Mouse (Mus musculus) embryonic facial prominence, embryonic 10.5 days (tissue): ENCODE data around the gene Cfap299. TPM values are rescaled to one million over a fixed set of nuclear protein-coding genes. Genes with fewer than 3 reads are reported as not detected.

Experiments used
- DNase-seq: peaks from one replicate; pipeline ENCODE4 v3.0.0-alpha.2; 2017; ENCODE audit warnings: low spot score
- H3K27ac ChIP-seq: fragments of 300-500 bp; sonication (generic); replicated peaks from 2 replicates; pipeline ENCODE4 v1.5.1; 2016; ENCODE audit warnings: mild to moderate bottlenecking
- H3K27me3 ChIP-seq: fragments of 300-500 bp; sonication (generic); replicated peaks from 2 replicates; pipeline ENCODE4 v1.6.1; 2016; ENCODE audit warnings: low read depth, mild to moderate bottlenecking; ENCODE audit not compliant: poor library complexity, severe bottlenecking
- H3K36me3 ChIP-seq: fragments of 300-500 bp; sonication (generic); replicated peaks from 2 replicates; pipeline ENCODE4 v1.6.1; 2016; ENCODE audit warnings: mild to moderate bottlenecking, moderate library complexity
- H3K4me1 ChIP-seq: fragments of 300-500 bp; sonication (generic); 2 replicates; pipeline ENCODE4 v1.6.1; 2016
- H3K4me3 ChIP-seq: fragments of 300-500 bp; sonication (generic); 2 replicates; pipeline ENCODE4 v1.5.1; 2016; ENCODE audit warnings: mild to moderate bottlenecking, moderate library complexity
- H3K9me3 ChIP-seq: fragments of 300-500 bp; sonication (generic); 2 replicates; pipeline ENCODE4 v1.6.1; 2016; ENCODE audit warnings: mild to moderate bottlenecking
- WGBS: fragments of 180-500 bp; shearing (Covaris S2); methylation state at CpG from one replicate; pipeline ENCODE4 v1.1.7; 2016; 5-methylcytosine and 5-hydroxymethylcytosine counted together
- polyA plus RNA-seq: library from polyadenylated mRNA; unstranded; fragments of >200 nt; fragmentation: Nextera tagmentation; extraction: Ambion mirVana; gene quantifications from 2 replicates; pipeline ENCODE4 v1.2.1, GENCODE M21; 2016

The Cfap299 gene
- polyA plus RNA-seq, 1 experiment from 2014 or later: 0.26 TPM

DNA sequence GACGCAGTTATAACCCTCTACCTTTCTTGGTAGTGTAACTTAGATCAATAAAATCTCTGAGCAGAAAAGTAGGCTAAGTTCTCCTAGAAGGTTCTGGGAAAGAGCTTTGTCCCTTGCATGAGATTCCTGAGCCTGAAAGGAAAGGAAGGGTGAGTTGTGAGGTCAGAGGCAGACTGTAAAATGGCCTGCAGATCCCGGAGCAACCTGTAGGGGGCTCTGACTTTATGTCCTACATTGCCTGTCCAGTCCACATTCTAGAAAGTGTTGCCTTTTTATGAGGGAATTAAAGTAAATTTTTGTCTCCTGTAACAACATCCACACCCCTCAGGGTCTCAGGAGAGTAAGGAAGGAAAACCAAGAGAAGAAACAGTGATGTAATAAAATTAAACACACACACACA, 81.0 kb downstream of the Cfap299 start:
- peak; percentile 31 for DNase-seq

DNA sequence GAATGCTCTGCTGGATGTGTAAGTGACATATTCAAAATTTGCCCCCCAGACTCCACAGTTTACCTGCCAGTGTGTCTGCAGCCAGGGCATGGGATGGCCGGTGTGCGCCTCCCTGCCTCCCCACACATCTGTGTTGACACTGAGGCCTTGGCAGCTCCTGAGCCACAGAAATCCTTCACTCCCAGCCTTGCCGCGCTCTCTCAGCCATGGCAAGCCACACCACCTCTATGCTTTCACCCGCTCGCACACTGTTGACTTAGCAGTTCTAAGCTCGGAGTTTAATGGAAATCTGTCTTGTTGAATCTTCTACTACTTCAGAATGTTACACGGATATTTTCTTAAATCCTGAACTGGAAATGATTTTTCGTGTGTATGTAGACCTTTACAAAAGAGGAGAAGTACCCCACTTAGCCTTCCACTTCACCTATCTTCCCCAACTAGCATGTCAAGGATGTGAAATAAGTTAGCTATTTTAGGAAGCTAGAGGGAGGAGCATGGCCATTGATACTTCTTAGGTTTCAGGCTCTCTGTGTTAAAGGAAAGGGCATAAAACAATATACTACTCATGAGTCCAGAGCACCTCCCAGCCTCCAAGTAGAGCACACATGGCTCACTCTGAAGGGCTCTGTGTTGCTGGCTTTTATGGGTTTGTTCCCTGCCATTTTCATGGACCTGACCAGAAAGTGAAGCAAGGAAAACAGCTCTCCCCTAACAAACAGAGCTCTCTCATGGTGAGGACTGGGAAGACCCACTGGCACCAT, 87.5 kb downstream of the Cfap299 start:
- Histone ChIP-seq H3K4me3 (no peak overlapping the region), H3K27me3 (no peaks in the 10 kb centered on the region), H3K36me3 (no peaks in the 10 kb centered on the region), H3K9me3 (no peaks in the 10 kb centered on the region), H3K4me1 (no peaks in the 10 kb centered on the region), H3K27ac (no peak overlapping the region)
- WGBS: 88% methylated on average over 9 of the region's 9 CpGs
- no peak for DNase-seq

More for the DNA sequence above, 81.0 kb downstream of the Cfap299 start:
- H3K27ac ChIP-seq: no peak overlapping the region
- H3K27me3 ChIP-seq: no peaks in the 10 kb centered on the region
- no peaks in the 10 kb centered on the region for H3K4me1 ChIP-seq
- H3K9me3 ChIP-seq: no peaks in the 10 kb centered on the region
- H3K36me3 ChIP-seq: no peaks in the 10 kb centered on the region
- H3K4me3 ChIP-seq: no peak overlapping the region
- 78% methylated on average over 2 of the region's 2 CpGs for WGBS

DNA sequence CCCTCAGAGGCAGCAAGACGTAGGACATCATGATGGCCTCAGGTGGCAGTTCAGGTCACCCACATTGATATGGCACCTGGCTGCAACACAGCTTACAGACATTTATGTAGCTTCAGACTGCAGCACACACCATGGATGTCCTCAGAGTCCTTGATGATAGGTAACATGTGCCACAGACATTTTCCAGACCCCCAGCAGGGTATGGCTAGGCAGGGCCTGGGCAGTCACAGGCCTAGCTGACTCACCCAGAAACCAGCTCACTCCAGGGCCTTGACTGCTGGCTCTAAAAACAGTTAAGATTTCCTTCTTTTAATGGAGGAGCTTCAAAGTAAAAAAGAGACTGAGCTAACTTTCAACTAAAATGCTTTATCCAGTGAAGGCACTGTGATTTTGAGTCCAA, 95.9 kb downstream of the Cfap299 start:
- WGBS: 86% methylated on average over 1 of the region's 1 CpGs
- no peak overlapping the region for H3K27ac ChIP-seq
- H3K4me3 ChIP-seq: no peak overlapping the region
- H3K27me3 ChIP-seq: no peaks in the 10 kb centered on the region
- no peaks in the 10 kb centered on the region for H3K4me1 ChIP-seq
- DNase-seq: no peak
- H3K9me3 ChIP-seq: no peaks in the 10 kb centered on the region
- no peaks in the 10 kb centered on the region for H3K36me3 ChIP-seq

DNA sequence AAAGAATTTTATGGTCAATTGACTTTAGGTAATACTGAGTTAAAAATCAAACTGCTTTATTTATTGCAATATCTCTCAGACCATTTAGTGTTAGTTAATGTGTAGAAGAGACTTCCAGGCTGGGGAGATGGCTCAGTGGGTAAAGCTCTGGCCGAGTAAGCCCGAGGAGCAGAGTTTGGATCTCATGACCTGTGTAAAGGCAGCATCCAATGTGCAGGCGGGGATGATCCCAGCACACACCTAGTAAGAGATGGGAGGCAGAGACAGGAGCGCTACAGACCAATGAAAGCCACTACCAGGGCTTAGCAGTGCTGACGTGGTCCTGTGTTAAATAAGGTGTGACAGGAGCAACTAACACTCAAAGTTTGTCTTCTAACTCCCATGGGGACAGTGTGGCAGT, 97.0 kb downstream of the Cfap299 start:
- no peak for DNase-seq
- H3K9me3 ChIP-seq: no peaks in the 10 kb centered on the region
- H3K36me3 ChIP-seq: no peaks in the 10 kb centered on the region
- H3K27ac ChIP-seq: no peak overlapping the region
- 89% methylated on average over 5 of the region's 5 CpGs for WGBS
- no peaks in the 10 kb centered on the region for H3K27me3 ChIP-seq
- no peaks in the 10 kb centered on the region for H3K4me1 ChIP-seq
- H3K4me3 ChIP-seq: no peak overlapping the region

DNA sequence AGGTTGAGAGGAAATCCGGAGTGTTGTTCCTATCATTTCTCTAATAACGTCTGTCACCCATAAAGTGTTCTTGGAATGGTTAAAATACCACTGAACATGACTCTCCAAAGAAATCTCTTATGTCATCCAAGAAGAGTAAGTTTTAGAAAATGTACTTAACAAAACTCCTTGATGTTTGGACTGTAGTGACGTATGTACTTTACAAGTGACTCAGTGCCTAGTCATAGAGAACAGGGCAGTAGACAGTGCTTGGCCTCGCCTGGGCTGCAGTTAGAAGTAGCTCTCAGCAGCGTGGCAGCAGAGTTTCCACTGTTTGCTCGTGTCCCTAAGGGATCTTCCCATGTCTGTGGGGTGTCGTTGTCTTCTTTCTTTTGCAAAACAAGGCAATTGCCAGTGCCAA, 101.0 kb downstream of the Cfap299 start:
- WGBS: 75% methylated on average over 7 of the region's 7 CpGs
- Histone ChIP-seq H3K4me3 (no peak overlapping the region), H3K27me3 (no peaks in the 10 kb centered on the region), H3K9me3 (no peaks in the 10 kb centered on the region), H3K27ac (no peak overlapping the region), H3K4me1 (no peaks in the 10 kb centered on the region), H3K36me3 (no peaks in the 10 kb centered on the region)
- DNase-seq: no peak

DNA sequence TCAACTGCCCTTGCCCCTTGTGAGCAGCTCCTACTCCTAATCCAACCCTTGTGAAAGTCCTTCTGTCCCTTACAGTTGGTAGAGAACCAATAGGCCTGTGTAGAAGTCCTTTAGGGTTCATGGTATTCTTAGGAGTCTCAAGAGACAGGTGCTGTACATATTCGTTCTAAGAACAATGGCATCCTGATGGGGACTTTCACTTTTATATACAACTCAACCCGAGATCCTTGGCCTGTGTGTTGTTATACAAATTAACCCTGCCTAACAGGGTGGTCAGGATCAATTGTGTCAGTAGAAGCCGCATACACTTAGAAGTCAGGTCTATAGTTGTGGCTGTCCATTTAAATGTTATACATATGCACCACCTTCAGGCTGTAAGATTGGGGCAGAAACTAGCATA, 109.6 kb downstream of the Cfap299 start:
- WGBS: 72% methylated on average over 3 of the region's 3 CpGs
- no peaks in the 10 kb centered on the region for H3K4me1 ChIP-seq
- no peaks in the 10 kb centered on the region for H3K9me3 ChIP-seq
- no peak overlapping the region for H3K4me3 ChIP-seq
- H3K27ac ChIP-seq: no peak overlapping the region
- H3K36me3 ChIP-seq: no peaks in the 10 kb centered on the region
- no peak for DNase-seq
- no peaks in the 10 kb centered on the region for H3K27me3 ChIP-seq

DNA sequence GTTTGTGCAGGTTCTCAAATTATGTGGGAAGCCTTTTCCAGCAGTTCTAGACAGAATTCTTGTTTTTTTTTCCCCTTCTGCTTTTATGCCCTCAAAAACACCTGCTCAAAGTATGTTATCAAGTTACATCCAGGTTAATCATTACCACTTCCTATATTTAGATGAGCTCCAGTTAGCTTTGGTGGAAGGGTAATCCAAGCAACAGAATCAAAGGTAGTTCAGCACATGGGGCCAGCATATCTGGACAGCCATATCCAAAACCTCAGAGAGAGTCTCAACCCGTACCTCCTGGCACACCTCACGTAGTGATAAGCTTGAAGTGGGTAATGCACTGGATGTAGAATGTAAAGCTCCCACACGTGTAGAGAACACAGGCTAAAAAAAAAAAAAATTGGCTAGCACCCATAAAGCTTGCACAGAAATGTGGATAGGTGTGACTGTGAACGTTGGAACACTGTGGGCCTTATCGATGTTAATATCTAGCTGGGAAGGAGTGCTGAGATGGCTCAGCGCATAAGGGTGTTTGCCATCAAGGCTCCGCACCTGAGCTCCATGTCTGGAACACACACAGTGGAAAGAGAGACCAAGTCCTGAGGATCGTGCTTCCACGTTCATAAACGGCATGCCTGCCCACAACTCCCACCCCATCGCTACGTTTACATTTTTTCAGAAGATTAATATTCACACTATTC, 117.8 kb downstream of the Cfap299 start:
- Histone ChIP-seq H3K36me3 (no peaks in the 10 kb centered on the region), H3K27ac (no peak overlapping the region), H3K4me3 (no peak overlapping the region), H3K4me1 (no peaks in the 10 kb centered on the region), H3K9me3 (no peaks in the 10 kb centered on the region), H3K27me3 (no peaks in the 10 kb centered on the region)
- no peak for DNase-seq
- WGBS: 92% methylated on average over 12 of the region's 12 CpGs

DNA sequence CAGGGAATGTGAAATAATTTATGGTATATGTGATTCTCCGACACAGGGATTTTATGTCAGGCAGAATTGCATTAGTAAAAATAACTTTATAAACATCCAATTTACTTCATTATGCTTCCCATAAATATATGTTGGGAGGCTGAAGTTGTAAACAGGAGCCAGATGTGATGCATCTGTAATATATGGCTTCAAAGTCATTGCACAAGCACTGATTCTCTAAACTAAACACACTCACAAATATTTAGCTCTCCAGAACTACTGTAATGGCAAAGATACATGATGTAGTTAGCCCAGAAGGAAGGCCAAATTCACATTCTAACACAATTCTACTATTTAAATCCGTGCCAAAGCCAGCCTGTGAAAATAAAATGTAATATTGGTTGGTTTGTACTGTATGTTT, 120.8 kb downstream of the Cfap299 start:
- H3K36me3 ChIP-seq: no peaks in the 10 kb centered on the region
- WGBS: 87% methylated on average over 2 of the region's 2 CpGs
- no peak for DNase-seq
- H3K27me3 ChIP-seq: no peaks in the 10 kb centered on the region
- H3K4me1 ChIP-seq: no peaks in the 10 kb centered on the region
- H3K27ac ChIP-seq: no peak overlapping the region
- H3K9me3 ChIP-seq: no peaks in the 10 kb centered on the region
- H3K4me3 ChIP-seq: no peak overlapping the region

DNA sequence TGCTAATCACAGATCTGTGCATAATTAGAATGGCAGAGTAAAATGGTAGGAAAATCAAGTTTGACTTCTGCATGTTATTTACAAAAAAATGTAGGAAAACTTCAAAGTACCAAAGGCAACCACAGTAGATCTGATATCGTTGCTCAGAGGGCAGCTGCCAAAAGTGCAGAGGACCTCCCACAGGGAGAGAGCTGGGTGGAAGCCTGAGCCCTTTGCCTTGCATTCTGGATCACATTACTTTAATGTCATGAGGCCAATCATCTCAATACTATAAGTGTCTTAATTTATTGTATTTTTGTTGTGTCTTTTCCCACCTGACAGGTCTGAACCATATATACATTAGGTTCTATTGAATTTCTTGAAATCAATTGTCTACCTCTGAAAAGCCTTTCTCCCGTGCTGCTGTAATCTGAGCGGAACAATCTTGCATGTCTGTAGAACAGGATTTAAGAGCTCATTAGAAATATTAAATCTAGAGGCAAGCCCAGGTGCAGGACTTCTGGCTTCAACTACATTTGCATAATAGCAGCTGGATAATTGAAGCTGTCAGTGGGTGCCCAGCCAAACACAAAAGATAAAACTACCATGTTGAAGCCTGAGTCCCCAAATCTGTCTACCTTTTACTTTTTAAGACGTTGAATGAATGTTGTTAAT, 137.9 kb downstream of the Cfap299 start:
- Histone ChIP-seq H3K27ac (no peak overlapping the region), H3K36me3 (no peaks in the 10 kb centered on the region), H3K27me3 (no peaks in the 10 kb centered on the region), H3K4me1 (no peaks in the 10 kb centered on the region), H3K9me3 (no peaks in the 10 kb centered on the region), H3K4me3 (no peak overlapping the region)
- no peak for DNase-seq
- WGBS: 60% methylated on average over 4 of the region's 4 CpGs

DNA sequence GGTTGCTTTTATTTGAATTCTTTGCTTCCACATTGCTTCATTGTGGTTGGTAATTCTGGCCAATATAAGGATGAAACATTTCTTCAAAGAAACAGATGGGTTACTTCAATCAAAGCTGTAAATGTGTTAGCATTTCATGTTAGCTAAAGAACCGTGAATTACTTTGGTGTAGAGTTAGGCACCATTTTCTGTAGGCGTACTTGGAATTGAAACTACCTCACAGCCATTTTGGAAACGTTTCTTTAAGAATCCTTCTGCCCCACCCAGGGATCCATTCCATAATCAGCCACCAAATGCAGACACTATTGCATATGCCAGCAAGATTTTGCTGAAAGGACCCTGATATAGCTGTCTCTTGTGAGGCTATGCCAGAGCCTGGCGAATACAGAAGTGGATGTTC, 140.9 kb downstream of the Cfap299 start:
- no peaks in the 10 kb centered on the region for H3K4me1 ChIP-seq
- H3K36me3 ChIP-seq: no peaks in the 10 kb centered on the region
- DNase-seq: no peak
- no peaks in the 10 kb centered on the region for H3K9me3 ChIP-seq
- 86% methylated on average over 4 of the region's 4 CpGs for WGBS
- no peak overlapping the region for H3K27ac ChIP-seq
- no peaks in the 10 kb centered on the region for H3K27me3 ChIP-seq
- H3K4me3 ChIP-seq: no peak overlapping the region

DNA sequence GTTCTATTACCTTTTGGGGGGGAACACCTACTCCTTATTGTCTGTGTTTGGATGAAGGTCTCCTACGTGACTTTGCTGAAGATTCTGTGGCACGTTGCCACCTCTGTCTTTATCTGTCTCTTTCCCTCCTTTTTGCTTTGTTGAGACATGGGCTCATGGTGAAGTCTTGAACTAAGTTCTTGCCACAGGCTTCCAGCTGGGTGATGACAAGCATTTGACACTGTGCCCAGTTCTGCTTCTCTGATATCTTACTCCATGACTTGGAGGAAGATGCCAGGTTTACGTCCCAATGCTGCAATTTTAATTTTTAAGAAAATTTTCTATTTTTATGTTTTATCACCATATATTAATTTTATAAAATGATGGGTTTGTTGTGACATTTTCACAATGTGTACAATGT, 147.4 kb downstream of the Cfap299 start:
- no peaks in the 10 kb centered on the region for H3K27me3 ChIP-seq
- no peak overlapping the region for H3K4me3 ChIP-seq
- H3K36me3 ChIP-seq: no peaks in the 10 kb centered on the region
- 94% methylated on average over 3 of the region's 3 CpGs for WGBS
- H3K27ac ChIP-seq: no peak overlapping the region
- DNase-seq: no peak
- no peaks in the 10 kb centered on the region for H3K9me3 ChIP-seq
- no peaks in the 10 kb centered on the region for H3K4me1 ChIP-seq

DNA sequence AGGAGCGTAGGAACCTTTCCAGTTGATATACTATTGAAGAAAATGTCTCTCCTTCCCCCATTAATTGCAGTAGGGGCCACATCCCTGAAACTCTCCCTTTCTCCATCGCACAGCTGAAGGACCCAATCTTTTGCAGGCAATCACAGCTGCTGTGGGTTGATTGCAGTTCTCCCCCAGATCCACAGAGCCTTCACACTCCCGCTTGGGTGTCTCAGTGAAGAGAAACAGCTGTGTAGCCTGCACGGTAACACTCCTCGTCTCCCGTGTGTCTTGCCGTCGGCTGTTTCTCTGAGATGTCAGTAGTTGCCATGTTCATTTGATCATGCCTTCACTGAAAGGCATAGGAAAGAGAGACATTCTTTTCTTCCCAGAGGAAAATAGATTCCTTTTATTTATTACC, 148.2 kb downstream of the Cfap299 start:
- H3K27me3 ChIP-seq: no peaks in the 10 kb centered on the region
- H3K4me3 ChIP-seq: no peak overlapping the region
- no peaks in the 10 kb centered on the region for H3K4me1 ChIP-seq
- WGBS: 87% methylated on average over 8 of the region's 8 CpGs
- DNase-seq: no peak
- H3K9me3 ChIP-seq: no peaks in the 10 kb centered on the region
- H3K36me3 ChIP-seq: no peaks in the 10 kb centered on the region
- H3K27ac ChIP-seq: no peak overlapping the region

DNA sequence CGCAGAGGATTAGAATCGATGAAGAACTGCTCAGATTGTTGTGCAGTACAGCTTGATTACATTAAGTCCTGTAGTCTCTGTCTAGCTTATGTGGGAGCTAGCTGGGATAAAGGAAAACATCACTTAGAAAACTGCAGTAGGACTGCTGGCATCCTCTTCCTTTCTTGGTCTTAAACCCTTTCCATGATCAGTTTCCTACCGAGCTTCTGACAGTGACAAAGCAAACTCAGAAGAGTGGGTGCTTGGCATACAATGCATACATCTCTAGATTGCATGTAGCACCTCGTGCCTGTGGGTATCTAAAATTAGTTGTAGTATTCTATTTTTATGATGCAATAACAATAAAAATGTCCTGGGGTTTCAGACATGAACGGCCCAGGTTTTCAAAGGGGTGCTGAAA, 154.4 kb downstream of the Cfap299 start:
- 78% methylated on average over 5 of the region's 5 CpGs for WGBS
- Histone ChIP-seq H3K27ac (no peak overlapping the region), H3K27me3 (no peaks in the 10 kb centered on the region), H3K9me3 (no peaks in the 10 kb centered on the region), H3K4me3 (no peak overlapping the region), H3K4me1 (no peaks in the 10 kb centered on the region), H3K36me3 (no peaks in the 10 kb centered on the region)
- no peak for DNase-seq
